Mouse (Mus musculus) heart, adult 8-10 months (tissue): ENCODE results near the gene Csnk1g2. TPM values are rescaled to one million over a fixed set of nuclear protein-coding genes. Genes with fewer than 3 reads are reported as not detected.
"Not testable (repeated sequence)": the region's sequence is repeated elsewhere in the genome, so short reads cannot be mapped to it uniquely, and the experiment has no call there.

Source experiments
- DNase-seq: peaks from one replicate; pipeline ENCODE4 v3.0.0; 2022; ENCODE audit warnings: low spot score
- total RNA-seq, 4 experiments: library from RNA; stranded (reverse); gene quantifications; 2 replicates each; pipeline ENCODE4 v1.2.4; 2022

Csnk1g2 gene
- total RNA-seq, 4 experiments from 2014 or later: 119 to 132 (median 122) TPM

DNA sequence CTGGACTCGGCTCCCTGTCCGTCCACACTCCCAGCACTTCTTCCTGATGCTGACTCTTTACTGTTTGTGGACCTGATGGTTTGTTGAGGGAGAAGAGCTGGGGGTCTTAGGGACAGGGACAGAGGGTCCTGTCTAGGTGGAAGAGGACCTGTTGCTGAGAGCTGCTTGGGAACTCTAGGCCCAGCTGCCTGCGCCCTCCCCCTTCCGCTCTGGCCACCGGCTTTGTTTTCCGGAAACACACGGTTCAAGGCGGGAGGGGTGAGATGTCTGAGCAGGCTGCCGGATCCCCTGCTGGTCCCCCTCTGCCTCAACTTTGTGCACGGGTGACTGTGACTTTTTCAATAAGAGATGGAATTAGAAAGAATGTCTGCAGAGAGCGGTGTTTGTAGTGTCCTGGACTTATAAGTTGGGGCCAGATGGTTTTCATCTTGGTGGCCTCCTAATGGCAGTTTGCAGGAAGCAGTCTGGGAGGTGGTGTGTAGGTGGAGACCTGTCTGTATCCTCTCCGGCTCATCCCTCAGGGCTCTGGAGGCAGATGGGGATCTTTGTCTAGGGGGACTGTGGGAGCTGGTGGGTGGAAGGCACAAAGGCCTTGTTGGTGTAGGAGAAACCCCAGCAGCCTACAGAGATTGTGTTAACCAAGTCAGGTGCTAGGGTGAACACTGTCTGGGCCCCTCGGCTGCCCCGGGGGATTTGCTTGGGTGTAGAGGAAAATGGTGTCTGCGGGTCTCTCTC, 986 bp downstream of the Csnk1g2 start:
- DNase-seq: peak; percentile 64

DNA sequence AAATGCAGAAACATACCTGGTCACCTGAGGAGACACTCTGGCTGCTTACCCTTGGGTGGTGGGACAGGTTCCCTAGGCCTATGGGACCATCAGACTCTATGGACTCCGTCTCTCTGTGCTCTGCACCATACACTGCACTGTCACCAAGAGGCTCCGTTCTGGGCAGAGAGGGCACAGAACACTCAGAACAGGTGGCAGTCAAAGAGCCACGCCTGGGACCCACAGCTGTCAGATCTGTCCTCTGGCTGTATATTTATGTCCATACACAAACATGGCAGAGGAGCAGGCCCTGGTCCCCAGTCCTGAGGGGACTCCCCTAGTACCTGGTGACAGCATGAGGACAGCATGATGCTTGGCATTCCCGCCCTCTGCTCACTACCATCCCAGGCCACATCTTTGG, 3.1 kb downstream of the Csnk1g2 start:
- DNase-seq: no peak

DNA sequence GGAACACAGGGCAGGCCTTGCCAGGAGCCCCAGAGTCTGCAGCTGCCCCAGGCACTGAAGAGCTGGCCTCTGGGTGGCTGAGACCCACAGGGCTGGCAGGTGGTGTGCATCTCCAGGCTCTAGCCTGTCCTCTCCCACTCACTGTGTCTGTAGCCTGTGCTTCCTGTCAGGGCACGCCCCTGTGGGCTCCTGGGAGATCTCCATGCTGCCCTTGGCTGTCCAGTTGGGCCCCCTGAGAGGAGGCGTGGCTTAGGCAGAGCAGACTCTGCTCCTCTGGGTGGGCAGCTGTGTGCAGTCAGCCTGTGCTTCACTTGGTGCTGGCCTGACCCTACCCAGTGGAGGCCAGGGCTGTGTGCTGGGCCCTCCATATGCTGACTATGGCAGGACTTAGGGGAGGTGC, 5.0 kb downstream of the Csnk1g2 start:
- DNase-seq: peak; percentile 26

DNA sequence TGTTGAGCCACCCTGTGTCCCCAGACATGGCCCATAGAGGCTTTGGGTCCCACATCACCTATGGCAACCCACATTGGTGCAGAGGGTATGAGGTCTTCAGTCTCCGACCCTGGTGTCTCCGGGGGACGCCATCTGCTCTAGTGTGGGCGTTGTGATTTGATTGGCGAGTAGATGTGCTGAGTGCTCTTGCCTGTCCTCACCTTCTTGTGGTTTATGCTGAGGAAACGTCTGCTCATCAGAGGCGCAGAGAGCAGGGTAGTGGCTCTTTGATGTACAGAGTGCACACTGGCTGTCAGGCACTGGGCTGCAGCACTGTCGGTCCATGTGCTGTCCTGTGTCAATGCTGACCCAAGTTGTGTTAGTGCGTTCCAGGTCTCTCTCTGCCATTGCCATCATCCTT, 6.3 kb downstream of the Csnk1g2 start:
- no peak for DNase-seq

DNA sequence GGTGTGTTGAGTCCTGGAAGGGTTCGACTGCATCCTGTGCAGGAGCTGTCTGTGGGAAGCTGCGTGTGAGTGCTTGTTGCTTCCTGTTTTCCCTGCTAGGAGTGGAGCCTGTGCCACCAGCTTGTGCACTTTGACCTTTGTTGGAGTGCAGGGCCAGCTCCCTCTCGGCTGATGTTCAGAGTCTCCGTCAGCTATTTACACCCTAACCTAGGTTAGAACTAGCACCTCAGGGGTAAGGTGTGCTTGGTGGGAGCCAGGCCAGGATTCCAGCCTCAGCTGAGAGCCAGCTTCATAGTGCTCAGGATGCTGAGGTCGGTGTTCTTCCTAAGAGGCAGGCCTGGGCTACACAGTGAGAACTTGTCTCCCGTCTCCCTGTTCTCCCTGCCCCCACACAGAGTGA, 12.7 kb downstream of the Csnk1g2 start:
- DNase-seq: no peak

DNA sequence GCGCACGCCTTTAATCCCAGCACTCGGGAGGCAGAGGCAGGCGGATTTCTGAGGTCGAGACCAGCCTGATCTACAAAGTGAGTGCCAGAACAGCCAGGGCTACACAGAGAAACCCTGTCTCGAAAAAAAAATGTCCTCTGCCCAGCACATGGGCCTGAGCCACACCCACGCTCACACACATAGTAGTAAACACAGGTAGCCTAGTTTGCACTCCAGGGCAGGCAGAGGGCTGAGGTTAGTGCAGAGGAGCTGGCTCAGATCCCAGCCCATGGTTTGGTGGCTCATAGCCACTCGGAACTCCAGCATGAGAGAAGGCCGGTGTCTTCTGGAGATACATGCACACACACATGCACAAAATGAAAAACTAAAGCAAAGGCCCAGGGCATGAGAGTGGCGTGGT, 24.3 kb downstream of the Csnk1g2 start:
- no peak for DNase-seq

DNA sequence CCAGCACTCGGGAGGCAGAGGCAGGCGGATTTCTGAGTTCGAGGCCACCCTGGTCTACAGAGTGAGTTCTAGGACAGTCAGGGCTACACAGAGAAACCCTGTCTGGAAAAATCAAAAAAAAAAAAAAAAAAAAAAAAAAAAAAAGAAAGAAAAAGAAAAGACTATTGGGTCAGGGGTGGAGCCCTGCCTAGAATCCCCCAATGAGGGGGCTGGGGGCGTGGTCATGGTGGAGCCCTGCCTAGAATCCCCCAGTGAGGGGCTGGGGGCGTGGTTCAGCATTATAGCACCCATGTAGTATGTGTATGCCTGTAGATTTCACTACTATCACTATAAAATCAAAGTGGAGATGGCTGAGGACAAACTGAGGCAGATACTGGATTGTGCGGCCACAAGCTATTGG, 27.3 kb downstream of the Csnk1g2 start:
- not testable (repeated sequence) for DNase-seq

DNA sequence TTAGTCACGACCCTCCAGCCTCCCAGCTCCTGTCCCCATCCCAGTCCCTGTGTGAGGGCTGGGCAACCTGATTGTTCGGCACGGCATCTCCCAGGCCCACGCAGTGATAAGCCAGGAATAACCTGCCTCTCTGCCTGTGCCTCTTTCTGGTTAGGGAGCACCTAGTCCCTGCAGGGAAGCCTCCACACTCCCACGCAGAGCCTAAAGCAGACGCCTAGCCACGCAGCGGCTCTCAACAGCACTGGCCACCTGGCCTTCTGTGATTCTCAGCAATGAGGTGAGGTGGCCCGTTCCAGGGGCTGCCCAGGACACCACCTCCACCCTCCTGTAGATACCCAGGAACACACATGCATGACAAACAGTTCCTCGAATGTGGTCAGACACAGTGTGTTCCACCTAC, 27.8 kb downstream of the Csnk1g2 start:
- DNase-seq: no peak

DNA sequence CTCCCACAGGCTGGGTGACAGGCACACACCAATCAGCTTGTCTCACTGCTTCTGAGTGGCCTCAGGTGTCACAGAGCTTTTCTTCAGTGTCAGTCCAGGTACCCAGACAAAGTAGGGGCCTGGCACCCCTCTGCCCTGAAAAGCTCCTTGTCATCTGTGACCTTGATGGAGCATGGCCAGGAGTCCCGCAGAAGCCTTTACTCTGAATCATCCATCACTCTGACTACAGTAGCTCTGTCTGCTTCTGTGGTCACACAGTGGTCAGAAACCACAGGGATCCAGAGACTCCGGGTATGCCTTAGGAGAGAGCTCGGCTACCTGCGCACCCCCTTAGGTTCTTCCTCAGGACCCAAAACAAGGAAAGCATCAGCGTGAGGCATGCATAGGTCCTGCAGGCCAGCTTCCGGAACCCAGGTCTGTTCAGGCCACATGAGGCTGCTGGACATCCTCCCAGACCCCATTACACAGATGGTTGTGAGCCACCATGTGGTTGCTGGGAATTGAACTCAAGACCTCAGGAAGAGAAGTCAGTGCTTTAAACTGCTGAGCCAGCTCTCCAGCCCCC, 30.6 kb downstream of the Csnk1g2 start:
- DNase-seq: no peak

DNA sequence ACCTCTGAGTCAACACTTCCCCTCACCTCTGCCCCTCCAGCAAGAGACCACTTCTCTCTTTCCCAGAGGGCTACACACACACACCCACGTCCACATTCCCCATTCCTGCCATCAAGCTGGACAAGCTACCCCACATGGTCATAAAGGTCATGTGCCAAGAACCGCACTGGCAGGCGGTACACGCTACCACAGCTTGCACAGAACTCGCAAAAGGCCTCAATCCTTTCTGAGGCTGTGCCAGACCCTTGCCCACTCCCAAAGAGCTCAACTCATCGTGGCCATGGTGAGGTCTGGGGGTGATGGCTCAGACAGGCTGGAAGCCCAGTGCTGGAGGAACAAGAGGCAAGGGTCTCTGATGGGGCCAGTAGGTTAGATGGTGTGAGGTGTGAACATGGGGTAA, 32.2 kb downstream of the Csnk1g2 start:
- no peak for DNase-seq

DNA sequence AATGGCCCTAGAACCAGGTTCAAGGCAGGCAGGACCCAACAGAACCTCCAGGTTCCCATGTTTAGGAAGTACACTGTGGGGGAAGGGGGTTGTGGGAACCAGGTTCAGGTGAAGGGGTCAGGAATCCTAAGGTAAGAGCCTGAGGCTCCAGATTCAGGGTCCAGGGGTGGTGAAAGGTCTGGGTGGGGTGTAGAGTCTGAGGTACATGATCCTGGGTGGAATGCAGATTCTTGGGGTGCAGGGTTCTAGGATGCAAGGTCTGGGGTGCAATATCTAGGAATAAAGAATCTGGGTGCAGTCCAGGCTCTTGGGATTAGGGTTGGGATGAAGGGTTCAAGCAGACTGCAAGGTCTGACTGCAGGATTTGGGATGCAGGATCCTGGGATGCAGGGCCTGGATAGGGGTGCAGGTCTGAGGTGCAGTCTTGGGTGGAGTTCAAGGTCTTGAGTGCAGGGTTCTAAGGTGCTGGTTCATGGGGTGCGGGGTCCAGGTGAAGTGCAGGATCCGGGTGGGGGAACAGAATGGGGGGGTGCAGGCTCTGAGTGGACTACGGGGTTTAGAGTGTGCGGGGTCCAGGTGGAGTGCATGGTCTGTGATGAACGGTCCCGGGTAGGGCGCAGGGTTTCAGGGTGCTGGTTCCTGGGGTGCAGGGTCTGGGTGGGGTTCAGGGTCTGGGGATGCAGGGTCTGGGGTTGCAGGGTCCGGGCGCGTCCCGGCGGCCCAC, 32.9 kb downstream of the Csnk1g2 start:
- no peak for DNase-seq

DNA sequence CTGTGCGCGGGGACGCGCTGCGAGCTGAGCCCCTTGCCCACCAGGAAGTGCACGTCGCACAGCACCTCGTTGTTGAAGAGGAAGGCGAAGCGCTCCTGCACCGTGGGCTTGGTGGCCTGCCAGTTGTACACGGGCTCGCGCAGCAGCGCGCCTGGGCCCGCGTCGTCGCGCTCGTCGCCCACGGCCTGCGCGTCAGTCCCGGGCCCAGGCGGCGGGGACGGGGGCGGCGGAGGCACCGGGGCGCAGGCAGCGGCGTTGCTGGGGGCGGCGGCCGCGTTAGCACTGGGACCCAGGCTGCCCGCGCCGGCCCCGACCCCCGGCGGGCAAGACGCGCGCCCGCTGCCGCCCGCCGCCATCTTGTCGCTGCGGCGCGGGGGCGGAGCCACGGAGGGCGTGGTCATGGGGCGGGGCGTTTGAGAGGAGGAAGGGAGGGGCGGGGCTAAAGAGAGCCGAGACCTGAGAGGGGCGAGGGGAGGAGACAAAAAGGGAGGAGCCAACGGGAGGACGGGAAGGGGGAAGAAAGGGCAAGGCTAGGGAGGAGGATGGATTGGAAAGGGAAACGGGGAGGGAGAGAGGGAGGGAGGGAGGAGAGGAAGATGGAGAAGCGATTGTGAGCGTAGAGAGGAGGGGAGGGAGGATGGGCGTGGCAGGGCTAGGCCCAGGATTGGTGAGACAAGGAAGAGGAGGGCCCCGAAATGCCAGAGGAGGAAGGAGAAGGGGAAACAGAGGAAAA, 33.7 kb downstream of the Csnk1g2 start:
- DNase-seq: peak; percentile 94

DNA sequence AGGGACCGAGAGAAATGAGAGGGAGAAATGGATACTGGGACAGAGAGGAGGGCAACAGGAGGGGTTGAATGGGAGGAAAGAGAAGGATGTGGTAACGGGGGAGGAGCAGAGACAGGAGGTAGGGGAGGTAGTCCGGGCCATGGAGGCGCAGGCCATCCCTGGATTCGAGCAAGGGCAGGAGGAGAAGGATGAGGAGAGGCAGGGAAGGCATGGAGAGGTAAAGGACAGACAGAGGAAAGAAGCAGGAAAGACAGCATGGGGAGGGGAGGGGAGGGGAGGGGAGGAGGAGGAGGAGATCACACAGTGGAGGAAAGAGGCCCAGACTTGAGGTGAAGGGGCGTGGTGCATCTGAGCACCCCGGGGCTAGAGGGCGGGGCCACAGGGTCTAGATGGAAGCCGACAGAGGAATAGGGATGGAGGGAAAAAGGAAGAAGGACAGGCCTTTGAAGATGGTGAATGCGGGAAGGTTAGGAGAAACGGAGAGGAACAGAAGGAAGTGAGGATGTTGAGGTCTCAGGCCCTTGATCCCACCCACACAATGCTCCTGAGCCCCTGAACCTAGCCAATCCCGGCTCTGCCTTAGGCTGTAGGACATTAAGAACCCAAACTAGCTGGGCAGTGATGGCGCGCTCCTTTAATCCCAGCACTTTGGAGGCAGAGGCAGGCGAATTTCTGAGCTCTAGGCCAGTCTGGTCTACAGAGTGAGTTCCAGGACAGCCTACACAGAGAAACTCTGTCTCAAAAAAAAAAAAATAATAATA, 34.4 kb downstream of the Csnk1g2 start, which contains the start of gene Btbd2:
Btbd2 (minus strand) TSS at position 209 of the 761 bp plus-strand sequence.
- no peak for DNase-seq

DNA sequence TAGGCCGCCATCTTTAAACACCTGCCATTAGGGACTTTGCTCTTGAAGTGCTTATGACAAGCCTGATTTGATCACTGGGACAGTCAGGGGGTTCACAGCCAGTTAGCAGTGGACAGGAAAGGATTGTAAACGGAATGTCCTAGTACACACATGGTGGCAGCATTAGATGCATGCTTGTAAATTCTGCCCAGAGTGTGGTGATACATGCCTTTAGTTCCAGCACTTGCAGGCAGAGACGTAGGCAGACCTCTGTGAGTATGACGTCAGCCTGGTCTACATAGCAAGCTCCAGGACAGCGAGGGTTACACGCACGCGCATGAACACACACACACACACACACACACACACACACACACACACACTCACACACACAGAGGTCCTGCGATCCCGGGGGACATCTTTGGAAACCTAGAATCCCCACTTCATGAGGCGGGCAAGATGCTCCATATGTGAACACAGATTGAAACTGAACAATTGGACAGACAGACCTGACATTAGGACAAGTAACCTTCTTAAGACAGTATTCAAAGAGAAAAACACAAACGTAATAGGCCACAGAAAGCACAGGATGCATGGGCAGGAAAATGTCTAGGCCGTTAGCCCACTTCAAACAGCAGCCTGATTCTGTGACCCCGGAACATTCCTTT, 35.7 kb downstream of the Csnk1g2 start:
- DNase-seq: no peak

DNA sequence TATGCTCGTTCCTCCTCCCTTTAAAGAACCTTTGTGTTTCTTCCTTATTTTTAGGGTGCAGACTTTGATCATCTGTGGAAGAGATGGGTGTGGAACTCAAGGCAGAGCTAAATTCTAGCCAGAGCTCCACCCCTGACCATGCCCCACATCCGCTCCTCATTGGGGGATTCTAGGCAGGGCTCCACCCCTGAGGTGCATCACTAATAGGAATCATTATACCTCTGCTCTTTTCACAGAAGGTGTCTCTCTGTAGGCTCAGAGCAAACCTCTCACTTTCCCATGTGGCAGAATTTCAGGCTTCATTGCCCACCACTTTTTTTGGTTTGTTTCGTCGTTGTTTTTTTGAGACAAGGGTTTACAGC, 36.2 kb downstream of the Csnk1g2 start:
- no peak for DNase-seq

DNA sequence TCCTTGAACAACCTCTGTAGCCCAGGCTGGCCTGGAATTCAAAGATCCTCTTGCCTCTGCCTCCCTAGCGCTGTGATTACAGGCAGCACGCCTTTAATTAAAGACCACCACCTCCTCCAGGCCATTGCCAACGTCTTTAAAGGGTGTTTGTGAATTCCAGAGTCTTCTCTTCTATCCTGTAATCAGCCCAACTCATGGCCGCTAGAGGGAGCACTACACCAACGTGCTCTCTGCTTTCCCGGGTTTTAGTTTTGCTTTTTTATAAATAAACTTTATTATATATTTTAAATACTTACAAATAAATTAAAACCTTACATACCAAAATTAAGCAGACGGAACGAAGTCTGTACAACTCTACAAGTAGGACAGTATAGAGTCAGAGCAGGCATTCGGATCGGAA, 36.6 kb downstream of the Csnk1g2 start:
- DNase-seq: peak; percentile 75

DNA sequence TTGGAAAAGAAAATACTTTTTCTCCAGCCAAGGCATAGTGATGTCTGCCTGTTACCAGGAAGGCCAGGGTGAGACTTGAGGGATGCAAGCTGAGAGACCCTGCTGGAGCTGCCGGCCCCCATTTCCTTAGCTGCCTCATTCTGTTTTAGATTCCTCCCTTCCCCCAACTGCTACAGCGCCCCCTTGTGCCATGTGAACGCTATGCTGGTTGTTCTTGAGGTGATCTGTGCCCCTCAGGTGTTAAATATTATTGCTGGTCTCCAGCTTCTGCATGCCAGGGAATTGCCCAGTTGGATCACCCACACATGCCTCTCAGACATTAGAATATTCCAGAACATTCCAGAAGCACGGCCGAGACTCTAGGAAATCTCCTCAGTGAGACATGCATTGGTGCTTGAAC, 38.5 kb downstream of the Csnk1g2 start:
- DNase-seq: no peak

DNA sequence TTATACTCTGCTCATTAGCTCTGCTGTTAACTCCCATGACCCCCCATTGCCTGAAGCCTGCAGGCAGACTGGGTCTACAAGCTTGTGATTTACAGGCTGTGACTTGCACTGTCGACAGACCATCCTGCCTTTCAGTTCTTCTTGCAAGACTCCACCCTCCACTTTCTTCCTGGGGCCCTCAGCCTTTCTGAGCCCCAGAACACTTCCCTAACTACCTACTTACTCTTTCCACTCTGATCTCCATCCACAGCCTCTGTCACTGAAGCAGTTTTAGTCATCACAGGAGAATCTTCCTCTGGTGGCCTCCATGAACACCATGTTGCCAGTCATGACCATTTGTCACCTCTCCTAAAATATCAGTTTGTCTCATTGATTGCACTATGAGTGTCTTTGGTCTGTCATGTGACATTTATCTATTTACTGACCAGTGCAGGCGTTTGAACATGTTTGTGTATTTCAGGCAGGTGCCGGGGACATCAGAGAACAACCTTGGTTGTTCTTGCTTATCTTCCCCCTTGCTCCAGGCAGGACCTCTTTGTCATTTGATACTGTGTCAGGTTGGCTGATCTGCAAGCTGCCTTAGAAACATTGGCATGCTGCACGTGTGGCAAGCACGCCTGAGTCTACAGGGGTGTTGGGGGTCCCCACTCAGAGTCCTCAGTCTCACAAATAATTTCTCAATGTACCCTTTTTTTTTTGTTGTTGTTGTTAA, 41.0 kb downstream of the Csnk1g2 start:
- no peak for DNase-seq

DNA sequence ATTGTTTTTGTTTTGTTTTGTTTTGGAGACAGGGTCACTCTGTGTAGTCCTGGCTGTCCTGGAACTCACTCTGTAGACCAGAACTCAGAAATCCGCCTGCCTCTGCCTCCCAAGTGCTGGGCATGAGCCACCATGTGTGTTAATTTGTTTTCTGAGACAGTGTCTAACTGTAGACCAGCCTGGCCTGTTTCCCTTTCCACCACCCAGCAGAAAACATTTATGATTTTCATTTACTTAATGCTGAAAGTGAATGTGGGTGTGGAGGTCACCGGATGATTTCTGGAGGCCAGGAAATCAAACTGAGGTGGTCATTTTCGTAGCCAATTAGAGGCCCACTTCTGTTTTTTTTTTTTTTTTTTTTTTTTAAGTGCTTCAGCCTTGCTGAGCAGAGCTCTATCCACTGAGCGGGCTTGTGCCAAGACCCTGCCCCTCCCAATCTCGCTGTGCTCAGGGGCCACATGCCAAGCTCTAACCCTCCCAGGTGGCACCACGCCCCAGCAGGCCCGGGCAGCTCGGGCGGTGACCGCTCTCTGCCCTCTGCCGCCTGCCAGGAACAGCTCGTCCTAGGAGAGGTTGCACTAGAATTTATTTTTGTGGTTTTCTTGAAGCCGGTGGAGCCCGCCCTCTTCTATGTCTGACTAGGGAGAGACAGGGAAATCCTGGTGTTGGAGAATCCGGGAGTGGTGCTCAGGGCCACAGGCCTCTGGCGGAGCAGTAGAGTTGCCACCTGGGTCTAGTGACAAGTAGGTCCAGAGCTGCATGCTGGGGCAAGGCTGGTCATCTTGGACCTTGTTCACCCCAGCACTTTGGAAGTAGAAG, 41.8 kb downstream of the Csnk1g2 start:
- DNase-seq: peak; percentile 91

DNA sequence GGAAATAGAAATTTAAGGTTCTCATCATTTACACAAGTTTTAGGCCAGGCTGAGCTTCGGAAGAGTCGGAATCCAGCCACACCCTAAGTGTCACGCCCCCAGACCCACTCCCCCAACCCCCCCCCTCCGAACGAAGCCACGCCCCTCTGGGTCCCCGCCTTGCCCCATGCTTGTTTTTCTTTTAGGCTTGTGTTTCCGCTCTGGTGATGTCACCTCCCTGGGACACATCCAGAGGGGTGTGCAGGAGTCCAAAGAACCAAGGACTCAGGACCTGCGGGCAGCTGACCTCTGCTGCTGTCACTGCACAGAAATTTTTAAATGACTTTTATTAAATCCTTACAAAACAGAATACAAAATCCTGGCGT, 42.4 kb downstream of the Csnk1g2 start:
- DNase-seq: peak; percentile 90
